Mouse (Mus musculus): Measurements from ENCODE around the gene Gipc3.

Gipc3 gene

DNA sequence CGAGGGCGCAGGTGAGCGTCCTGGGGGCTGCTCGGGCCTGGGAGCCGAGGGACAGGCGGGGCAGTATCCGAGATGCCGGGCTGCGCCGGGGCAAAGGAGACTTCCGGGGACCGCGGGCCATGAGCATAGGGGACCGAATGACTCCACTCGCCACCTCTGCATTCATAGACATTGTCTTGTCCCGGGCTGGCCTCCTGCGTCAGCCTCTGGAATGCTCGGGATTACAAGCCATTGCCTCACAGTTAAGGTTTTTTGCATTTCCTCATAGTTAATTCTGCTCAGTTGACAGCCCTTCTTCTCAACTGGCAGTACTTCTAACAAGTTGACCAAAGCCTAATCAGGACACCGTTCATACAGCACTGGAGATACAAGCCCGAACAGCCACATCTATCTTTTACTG is 21.6 kb downstream of the Gipc3 start:
- DNase-seq (ENCODE audit: low read depth, low spot score): no peak

DNA sequence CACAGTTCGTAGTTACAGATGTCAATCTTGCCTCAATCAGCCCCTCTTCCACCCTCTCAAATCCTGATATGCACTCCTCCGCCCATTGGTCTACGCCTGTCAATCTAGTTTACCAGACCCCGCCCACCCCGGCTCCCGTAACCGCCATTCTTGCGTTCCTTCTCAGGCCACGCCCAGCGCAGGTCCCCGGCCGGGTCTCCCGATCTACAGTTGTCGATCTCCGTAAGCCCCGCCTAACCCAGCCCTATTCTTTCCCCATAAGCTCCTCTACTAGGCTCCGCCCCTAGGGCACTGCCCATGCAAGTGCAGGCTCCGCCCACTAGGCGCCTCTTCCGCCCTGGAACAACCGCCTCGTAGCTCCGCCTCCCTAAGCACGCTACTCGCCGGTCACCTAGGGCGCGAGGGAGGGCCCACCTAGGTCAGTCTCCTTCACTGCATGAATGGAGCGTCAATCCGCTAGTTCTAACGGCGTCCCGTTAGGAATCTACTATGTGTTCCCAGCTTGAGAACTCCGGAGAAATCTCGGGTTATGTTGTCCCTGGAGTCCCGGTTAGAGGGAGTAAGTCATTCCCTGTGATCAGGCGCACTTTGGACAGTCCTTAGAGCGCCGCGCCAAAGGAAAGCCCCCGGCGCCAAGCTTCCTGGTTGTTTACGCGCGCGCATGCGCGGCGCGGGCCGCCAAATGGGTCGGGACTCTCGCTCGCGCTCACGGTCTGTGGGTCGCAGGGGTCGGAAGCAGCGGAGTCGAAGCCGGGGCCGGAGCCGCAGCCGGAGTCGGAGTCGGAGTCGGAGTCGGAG is 22.3 kb downstream of the Gipc3 start, which contains the start of gene Cactin:
Gene Cactin (plus strand): TSS at position 554 of the 798 bp plus-strand sequence.
- peak; percentile 100 for DNase-seq (ENCODE audit: low read depth, low spot score)

DNA sequence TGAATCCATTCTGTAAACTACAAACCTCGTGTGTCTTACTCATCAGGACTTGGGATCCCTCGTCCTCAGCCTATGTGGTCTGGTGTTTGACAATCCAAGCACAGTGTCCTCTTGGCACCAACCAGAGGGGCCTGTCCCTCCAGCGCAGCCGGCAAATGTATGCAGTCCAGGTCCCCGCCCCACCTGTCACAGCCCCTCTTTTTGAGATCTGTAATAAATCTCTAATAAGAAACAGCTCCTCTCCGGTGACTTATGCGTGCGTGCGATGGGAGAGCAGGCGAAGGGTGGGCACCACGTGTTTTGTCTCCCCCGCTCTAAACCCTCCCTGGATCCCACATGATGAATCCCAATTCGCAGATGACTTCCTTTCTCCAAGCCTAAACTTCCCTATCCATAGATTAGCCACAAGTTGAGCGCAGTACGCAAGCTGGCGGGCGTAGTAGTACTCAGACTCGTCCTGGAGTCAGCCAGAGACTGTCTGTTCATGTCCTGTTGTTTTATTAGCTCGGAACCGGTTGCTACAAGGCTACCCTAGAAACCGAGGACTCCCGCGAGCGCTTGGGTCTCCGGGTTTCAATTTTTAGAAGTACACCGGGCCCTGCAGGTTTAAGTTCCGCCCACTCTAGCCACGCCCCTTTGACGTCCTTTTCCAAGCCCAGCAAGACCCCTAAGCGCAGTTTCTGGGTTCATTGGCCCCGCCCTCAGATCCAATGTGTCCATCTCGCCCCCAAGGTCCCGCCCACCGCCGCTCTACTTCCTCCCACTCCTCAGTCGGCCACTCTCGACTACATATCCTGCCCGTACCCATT is 23.1 kb downstream of the Gipc3 start:
- no peak for DNase-seq (ENCODE audit: low read depth, low spot score)

DNA sequence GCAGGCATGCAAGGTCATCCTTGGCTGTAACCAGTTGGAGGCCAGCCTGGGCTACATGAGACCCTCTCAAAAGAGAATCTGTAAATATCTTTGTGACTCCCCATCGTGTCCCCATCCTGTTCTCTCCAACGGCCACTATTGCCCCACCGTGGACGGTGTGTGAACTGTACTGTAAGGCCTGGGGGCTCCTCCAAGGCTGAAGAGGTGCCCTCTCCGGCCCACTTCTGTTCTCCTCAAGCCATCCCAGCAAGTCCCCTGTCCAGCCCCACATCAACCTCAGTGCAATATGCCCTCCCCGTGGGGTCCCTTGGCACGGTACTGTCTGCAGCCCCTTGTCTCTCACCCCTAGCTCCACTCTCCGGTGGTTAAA is 23.8 kb downstream of the Gipc3 start:
- no peak for DNase-seq (ENCODE audit: low read depth, low spot score)

DNA sequence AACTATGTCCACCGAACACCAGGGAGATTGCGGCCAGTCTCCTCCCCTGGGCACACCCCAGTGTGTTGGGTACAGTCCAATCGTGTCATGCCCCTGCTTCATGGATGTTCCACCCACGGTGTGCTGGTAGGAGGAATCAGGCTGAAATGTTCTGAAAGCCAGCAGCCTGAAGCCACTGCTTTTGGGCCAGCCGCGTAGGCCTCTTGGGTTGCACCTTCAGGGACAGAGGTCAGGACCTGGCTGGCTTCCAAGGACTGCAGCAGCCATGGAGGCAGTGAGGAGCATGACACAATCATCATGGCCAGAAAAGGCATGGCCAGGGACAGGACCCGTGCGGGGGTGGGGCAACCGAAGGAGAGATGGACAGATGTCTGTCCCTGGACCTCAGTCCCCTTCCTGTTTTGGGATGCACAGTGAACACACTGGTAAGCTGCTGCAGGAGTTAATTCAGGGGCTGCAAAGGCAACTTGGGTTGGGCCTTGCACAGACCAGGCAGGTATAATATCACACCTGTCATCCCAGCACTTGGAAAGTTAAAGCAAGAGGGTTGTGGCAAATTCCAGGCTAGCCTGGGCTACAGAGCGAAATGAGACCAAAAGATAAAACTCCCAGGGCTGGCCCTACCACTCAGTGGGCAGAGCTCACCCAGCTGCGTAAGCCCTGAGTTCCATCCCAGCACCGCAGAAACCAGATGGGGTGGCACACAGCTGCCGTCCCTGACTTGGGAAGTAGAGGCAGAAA is 24.3 kb downstream of the Gipc3 start:
- no peak for DNase-seq (ENCODE audit: low read depth, low spot score)

DNA sequence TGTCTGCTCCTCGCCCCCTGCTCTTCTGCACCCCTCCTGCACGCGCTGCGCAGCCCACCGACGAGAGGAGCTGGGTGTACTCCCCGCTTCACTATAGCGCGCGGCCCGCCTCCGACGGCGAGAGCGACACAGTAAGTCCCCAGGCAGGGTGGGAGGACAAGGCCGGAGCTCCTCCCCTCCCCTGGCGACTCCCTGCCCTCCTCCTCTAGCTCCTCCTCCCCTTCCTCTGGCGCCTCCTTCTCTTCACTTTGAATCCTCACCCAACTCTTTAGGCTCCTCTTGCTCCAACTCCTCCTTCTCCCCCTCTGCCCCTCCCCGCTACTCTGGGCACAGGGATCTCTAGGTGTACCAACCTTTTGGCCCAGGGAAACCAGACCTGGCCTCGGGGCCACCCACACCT is 25.8 kb downstream of the Gipc3 start:
- no peak for DNase-seq (ENCODE audit: low read depth, low spot score)

DNA sequence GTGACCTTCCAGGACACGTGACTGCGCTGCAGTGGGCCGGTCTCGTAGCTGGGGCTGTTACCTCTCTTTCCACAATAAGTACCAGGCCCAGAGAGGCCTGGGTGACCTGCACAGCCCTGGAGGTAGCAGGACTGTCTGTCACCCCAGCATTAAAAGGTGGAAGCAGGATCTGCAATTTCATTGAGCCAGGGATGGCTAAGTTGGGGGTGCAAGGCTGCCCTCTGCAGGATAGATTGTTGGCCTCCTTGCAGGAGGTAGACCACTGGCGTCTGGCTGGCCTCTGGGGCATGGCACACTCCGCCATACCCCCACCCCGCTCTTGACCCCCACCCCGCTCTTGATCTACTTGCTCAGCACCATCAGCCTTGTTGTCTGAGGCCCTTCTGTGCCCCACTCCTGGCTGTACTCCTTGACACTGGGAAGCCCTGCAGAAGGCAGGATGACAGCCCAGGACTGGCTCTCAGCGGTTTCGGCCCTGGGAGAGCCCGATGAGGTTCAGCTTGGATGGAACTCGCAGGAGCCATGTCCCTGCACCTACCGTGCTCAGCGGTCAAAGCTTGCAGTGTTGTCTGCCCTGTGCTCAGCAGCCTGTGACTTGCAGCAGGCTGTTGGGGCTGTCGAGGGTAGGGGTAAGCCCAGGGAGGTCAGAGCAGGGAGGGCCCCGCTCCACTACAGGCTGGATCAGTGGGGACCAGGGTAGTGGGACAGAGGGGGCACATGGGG is 26.6 kb downstream of the Gipc3 start:
- DNase-seq (ENCODE audit: low read depth, low spot score): no peak

DNA sequence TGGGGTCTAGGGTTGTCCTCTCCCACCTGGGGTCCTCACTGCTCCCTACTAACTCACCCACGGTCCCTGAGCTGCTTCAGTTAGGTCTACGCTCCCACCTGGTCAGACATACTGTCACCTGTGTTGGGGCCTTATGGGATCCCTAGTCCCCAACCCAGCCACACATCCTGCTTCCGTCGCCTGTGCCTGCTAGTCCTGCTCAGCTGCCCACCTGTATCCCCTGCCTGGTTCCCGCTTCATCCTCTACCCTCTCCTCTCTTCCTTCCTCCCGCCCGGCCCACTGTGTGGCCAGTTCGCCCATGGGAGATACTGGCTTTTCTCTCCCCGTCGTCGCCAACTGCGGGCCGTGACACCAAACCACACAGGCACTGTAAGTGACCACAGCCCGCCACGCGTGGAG is 27.5 kb downstream of the Gipc3 start:
- no peak for DNase-seq (ENCODE audit: low read depth, low spot score)

DNA sequence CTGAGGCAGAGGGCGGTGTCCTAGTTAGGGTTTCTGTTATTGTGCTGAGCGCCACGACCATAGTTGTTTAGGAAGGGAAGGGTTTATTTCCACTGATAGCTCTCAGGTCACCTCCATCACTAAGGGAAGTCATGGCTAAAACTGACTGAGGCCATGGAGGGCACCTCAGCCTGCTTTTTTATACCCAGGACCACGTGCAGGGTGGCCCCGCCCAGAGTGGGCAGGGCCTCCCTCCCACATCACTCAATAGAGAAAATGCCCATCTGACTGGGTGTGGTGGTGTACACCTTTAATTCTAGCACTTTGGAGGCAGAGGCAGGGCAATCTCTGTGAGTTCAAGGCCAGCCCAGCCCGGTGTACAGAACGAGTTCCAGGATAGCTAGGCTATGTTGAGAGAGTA is 28.9 kb downstream of the Gipc3 start:
- DNase-seq (ENCODE audit: low read depth, low spot score): no peak

DNA sequence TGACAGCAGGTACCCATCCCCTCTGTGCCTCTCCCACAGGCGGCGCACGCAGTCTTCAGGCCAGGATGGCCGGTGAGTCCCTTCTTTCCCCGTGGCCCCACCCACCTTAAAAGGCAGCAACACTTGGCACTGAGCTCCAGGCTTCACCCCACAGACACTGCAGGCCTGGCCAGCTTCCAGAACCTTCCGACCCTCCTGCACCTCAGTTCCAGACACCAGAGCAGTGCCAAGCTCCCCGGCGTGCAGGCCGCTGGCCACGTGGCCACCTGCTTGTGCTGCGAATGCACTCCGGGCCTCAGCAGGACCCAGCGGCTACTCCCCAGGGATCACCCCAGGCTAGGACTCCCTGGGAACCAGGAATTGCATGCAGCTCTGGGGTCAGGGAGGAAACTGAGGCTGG is 29.5 kb downstream of the Gipc3 start:
- DNase-seq (ENCODE audit: low read depth, low spot score): no peak

DNA sequence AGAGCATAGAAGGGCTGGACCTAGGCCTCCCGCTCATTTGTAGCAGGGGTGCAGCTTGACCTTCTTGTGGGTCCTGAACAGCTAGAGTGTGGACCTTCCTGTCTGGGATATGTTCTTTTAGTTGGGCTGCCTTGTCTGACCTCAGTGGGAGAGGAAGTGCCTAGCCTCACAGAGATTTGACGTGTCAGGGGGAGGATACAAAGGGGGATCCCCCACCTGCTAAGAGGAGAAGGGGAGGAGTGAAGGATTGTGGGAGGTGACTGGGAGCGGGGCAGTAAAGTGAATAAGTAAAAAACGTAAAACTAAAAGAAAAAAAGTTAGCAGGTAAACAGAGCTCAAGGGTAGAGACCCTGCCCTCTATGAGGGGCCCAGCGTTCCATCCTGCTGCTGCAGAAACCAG is 33.5 kb downstream of the Gipc3 start:
- no peak for DNase-seq (ENCODE audit: low read depth, low spot score)

DNA sequence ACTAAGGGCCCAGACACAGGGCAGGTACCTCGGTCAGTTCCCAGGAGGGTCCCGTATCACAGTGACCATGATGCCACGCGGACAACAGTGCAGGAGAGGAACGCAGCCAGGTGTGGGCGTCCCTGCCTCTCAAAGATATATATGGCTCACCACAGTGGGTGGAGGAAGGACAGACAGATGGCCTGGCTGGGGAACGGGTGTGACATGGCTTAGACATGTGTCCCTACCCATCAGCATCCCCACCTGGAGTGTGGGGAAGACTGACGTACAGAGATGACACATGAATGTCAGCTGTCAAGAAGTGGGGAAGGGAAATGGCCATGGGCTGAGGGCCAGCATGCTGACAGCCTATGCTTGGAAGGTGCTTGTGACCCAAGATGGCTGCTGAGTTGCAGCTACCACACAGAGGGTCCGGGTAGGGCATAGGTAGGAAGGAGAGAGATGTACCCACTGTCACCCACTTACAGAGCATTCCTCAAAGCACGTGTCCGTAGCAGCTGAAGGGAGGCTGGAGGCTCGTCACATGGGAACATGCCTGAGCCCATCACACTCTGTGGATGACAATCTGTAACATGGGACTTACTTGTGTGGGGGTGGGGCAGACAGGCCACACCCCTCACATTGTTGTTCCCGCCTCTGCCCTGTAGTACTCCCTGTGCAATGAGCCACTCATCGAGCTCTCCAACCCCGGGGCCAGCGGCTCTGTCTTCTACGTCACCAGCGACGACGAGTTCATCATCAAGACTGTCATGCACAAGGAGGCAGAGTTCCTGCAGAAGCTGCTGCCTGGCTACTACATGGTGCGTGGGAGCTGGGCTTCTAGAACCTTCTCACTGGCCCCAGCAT is 36.0 kb downstream of the Gipc3 start:
- no peak for DNase-seq (ENCODE audit: low read depth, low spot score)

DNA sequence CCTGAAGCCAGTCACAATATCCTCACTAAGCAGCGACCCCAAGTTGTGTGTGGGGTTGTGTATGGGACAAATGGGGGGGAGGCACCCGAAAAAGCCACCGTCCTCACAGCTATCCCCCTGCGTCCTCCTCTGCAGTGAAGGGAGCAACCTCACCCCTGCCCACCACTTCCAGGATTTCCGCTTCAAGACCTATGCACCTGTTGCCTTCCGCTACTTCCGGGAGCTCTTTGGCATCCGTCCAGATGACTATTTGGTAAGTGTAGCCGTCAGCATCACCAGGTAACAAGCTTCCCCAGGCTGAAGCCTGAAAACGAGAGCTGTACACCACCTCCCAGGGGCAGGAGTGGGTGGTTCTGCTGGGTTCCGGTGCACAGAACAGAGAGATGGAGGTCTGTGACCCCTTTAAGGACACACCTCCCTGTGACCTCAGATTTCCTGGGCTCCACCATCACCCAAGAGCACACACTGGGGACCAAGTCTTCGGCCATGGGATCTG is 36.8 kb downstream of the Gipc3 start:
- no peak for DNase-seq (ENCODE audit: low read depth, low spot score)

DNA sequence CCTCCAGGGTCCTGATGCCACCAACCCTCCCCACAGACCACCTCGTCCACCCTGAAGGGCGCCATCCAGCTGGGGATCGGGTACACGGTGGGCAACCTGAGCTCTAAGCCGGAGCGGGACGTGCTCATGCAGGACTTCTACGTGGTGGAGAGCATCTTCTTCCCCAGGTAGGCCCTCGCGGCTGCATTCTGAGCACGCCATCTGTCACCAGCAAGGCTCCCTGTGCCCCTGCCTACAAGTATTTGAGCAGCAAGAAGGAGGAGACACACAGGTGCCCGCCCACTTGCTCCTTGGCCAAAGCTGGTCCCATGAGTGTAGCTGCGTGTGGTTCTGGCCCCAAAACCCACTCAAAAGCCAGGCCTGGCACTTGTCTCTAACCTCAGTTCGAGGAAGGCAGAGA is 37.4 kb downstream of the Gipc3 start:
- no peak for DNase-seq (ENCODE audit: low read depth, low spot score)

DNA sequence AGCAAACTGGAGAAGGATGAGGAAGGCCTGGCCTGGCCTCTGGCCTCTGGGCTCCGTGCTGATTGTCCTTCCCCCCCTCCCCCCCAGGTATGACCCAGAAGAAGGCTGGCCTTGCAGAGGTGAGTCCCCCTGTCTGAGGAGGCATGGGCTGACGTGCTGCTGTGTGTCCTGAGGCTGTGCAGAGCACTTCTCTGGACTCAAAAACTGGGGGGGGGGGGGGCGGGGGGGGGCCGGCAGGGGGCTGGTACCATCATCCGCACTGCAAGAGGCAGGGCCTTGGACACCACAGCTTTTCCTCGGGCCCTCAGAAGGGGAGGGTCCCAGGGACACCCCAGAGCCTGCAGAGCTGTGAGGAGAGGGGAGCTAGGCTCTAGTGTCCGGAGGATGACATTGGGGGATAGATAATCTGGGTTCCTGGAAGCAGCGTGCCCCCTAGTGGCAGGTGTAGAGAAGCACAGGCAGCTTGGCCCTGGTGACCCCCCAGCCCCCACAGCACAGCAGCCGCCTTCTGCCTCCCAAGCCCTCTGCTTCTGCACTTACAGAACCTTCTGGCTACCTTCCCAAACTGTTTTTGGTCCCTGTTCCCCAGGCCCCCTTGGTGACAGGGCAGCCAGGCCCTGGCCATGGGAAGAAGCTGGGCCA is 38.3 kb downstream of the Gipc3 start:
- DNase-seq (ENCODE audit: low read depth, low spot score): no peak

DNA sequence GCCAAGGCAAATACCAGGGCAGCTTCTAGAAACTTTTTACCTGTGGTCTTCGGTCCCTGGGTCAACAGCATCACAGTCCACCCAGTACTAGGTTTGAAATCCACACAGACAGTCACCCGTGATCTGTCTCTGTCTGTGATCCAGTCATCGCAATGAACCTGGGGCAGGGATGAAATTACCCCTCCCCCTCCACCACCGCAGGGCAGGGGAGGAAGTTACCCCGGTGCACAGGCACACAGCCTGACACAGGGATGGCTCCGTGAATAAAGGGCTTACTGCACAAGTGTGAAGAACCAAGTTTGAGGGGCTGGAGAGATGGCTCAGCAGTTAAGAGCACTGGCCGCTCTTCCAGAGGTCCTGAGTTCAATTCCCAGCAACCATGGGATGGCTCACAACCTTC is 39.3 kb downstream of the Gipc3 start:
- no peak for DNase-seq (ENCODE audit: low read depth, low spot score)

DNA sequence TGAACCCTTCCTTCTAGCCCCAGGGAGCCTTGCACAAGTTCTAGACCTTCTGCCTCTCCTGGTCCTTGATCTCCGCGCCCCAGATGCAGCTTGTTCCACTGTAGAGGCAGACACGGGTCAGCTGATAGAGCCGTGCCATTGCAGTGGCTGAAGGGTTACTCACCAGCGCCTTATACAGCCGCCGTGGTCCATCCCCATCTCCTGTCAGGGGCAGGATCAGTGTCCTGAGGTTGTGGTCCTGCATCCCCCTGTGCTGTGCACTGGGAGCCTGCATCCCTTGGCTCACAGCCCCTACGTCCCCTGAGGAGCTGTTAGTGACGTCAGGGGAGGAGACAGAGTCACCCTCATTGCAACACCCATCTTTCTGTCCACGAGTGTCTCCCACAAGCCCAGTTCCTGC is 39.8 kb downstream of the Gipc3 start:
- no peak for DNase-seq (ENCODE audit: low read depth, low spot score)

DNA sequence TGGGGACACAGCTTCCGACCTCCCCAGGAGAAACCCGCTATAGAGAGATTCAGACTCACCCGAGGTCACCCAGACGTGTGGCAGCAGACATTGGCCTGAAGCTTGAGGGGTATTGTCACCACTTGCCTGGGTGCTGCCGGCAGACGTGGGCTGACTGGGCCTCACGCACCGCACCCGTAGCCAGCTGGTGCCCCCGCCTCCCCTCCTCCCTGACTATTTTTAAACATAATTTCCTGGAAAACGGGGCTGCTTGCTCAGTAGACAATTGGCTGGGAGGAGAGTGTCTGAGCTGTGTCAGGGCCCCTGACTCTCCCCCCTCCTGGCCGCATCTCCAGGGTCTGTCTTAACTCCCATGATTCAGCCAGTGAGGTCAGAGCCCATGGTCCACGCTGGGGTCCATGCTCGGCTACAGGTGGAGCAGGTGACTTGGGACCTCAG is 40.3 kb downstream of the Gipc3 start:
- DNase-seq (ENCODE audit: low read depth, low spot score): no peak

DNA sequence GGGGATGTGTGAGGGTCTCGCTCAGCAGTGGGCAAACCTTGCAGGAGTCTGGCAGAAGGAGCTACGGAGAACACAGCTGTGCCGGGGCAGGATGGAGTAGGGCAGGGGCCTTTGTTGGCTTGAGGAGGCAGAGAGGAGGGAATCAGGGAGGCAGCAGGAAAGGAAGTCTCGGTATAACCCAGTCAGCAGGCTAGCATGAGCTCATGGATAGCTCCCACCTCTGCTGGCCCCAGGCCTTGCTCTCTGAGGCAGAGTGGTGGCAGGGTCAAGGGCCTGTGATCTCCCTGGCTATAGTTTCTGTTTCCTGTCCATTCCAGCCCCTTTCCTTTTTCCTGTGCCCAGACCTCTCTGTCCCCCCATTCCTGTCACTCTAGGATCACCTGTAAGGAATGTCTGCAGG is 40.8 kb downstream of the Gipc3 start:
- no peak for DNase-seq (ENCODE audit: low read depth, low spot score)

DNA sequence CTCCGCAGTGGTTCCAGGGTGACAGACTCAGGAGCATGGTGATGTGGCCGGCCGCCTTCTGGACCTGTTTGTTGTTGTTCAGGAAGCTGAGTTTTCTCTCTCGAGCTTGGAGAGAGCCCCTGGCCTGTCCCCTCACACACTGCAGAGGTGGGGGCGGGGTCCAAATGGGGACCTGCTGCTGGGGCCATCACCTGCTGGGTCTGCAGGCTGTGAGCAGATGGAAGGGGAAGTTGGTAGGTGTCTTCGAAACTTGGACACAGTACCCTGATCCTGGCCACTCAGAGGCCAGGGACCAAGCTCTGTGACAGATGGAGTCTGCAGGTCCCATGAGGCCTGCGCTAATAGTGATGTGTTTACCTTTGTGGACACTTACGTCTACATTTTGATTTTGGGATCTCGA is 41.7 kb downstream of the Gipc3 start:
- no peak for DNase-seq (ENCODE audit: low read depth, low spot score)

All from brain, embryonic 18.5 days (tissue).